Mouse (Mus musculus) ES-E14 (cell line): Measurements from ENCODE around the gene Cenpa.

Experiments
- HCFC1 ChIP-seq: IDR thresholded peaks from 2 replicates; pipeline ENCODE4 v1.6.1; 2012; ENCODE audit warnings: low read length, inconsistent platforms, borderline replicate concordance; ENCODE audit not compliant: insufficient read depth
- MAFK ChIP-seq: IDR thresholded peaks from 2 replicates; pipeline ENCODE4 v1.6.1; 2014; ENCODE audit warnings: mild to moderate bottlenecking, low read depth, low read length, inconsistent platforms; ENCODE audit not compliant: insufficient read depth
- ZNF384 ChIP-seq: IDR thresholded peaks from 2 replicates; pipeline ENCODE4 v1.6.1; 2012; ENCODE audit warnings: low read depth, low read length, inconsistent platforms

DNA sequence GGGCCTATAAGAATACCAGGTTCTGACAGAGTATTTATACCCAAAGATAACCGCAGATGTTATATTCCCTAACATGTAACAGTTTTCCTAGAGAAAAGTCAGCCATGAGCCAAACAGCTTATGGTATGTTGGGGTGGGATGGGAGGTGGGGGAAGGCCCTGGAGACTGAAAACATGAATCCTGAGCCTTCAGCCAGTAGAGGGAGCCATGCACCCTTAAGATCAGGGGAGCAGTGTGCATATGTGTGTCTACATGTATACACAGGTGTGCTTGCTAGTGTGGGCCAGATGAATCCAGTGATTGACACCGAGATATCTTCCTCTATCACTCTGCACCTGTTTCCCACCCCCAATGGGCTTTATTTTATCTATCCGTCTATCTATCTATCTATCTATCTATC lies 20.2 kb downstream of the Cenpa start:
- TF ChIP-seq MAFK, result no peak
- no peak for TF ChIP-seq ZNF384
- TF ChIP-seq HCFC1, result no peak
